Mouse (Mus musculus) limb, embryonic 10.5 days (tissue): Measurements from ENCODE around the gene Steap3. TPM values are rescaled to one million over a fixed set of nuclear protein-coding genes. Genes with fewer than 3 reads are reported as not detected.

Experiments used
- DNase-seq: peaks from one replicate; pipeline ENCODE4 v3.0.0-alpha.2; 2017; ENCODE audit warnings: low spot score
- H3K27ac ChIP-seq: fragments of 300-500 bp; sonication (generic); 2 replicates; pipeline ENCODE4 v1.5.1; 2016; ENCODE audit warnings: mild to moderate bottlenecking
- H3K27me3 ChIP-seq: fragments of 300-500 bp; sonication (generic); 2 replicates; pipeline ENCODE4 v1.6.1; 2016; ENCODE audit warnings: low read depth, mild to moderate bottlenecking; ENCODE audit not compliant: poor library complexity, severe bottlenecking
- H3K36me3 ChIP-seq: fragments of 300-500 bp; sonication (generic); 2 replicates; pipeline ENCODE4 v1.6.1; 2016; ENCODE audit warnings: mild to moderate bottlenecking, moderate library complexity
- H3K4me1 ChIP-seq: fragments of 300-500 bp; sonication (generic); 2 replicates; pipeline ENCODE4 v1.6.1; 2016
- H3K4me3 ChIP-seq: fragments of 300-500 bp; sonication (generic); 2 replicates; pipeline ENCODE4 v1.5.1; 2016; ENCODE audit warnings: mild to moderate bottlenecking, moderate library complexity
- H3K9me3 ChIP-seq: fragments of 300-500 bp; sonication (generic); replicated peaks from 2 replicates; pipeline ENCODE4 v1.6.1; 2016; ENCODE audit warnings: mild to moderate bottlenecking
- WGBS: fragments of 180-500 bp; shearing (Covaris S2); methylation state at CpG from one replicate; pipeline ENCODE4 v1.1.7; 2016; 5-methylcytosine and 5-hydroxymethylcytosine counted together
- polyA plus RNA-seq: library from polyadenylated mRNA; unstranded; fragments of >200 nt; fragmentation: Nextera tagmentation; extraction: Ambion mirVana; gene quantifications from 2 replicates; pipeline ENCODE4 v1.2.1, GENCODE M21; 2016

Steap3 gene
- polyA plus RNA-seq, 1 experiment from 2014 or later = 4.5 TPM

- WGBS = 42% methylated on average over 4 of the region's 4 CpGs
- H3K4me1 ChIP-seq = peaks cover 32% of the 10 kb centered on the region
- no peak overlapping the region for H3K27ac ChIP-seq
- DNase-seq = no peak
- no peaks in the 10 kb centered on the region for H3K36me3 ChIP-seq
- no peaks in the 10 kb centered on the region for H3K9me3 ChIP-seq
- peaks cover 15% of the 10 kb centered on the region for H3K27me3 ChIP-seq
- H3K4me3 ChIP-seq = no peak overlapping the region
Observed at GRCm38 (mm10) chr1:120266460-120266859, 6.0 kb downstream of the Steap3 start.

- Histone ChIP-seq H3K4me1 (peaks cover 32% of the 10 kb centered on the region), H3K9me3 (no peaks in the 10 kb centered on the region), H3K36me3 (no peaks in the 10 kb centered on the region), H3K27me3 (peaks cover 15% of the 10 kb centered on the region), H3K4me3 (peak overlapping the region; percentile 58), H3K27ac (peak overlapping the region; percentile 69)
- peak; percentile 78 for DNase-seq
- 2% methylated on average over 35 of the region's 40 CpGs for WGBS
Observed at GRCm38 (mm10) chr1:120264861-120265686, 7.4 kb downstream of the Steap3 start.

- no peak overlapping the region for H3K27ac ChIP-seq
- H3K27me3 ChIP-seq = peaks cover 15% of the 10 kb centered on the region
- H3K9me3 ChIP-seq = no peaks in the 10 kb centered on the region
- WGBS = 81% methylated on average over 4 of the region's 4 CpGs
- no peak for DNase-seq
- H3K36me3 ChIP-seq = no peaks in the 10 kb centered on the region
- peaks cover 45% of the 10 kb centered on the region for H3K4me1 ChIP-seq
- no peak overlapping the region for H3K4me3 ChIP-seq
Observed at GRCm38 (mm10) chr1:120263226-120263625, 9.3 kb downstream of the Steap3 start.

DNA sequence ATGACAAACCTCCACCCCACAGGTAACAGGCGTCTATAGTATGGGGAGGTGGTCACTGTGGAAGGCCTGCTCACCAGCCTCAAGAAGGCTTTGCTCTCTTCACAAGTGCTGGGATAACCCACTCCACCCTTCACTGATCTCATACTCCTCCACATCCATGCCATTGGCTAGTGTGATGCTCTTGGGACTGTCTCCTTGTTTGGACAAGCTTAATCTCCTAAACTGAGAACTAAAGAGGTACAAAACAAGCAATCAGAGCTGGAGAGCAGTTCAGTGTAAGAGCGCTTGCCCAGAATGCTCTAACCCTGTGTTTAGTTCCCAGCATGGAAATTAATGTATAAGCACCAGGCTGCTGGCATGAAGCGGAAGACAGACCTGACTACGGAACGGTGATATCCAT lies 11.3 kb downstream of the Steap3 start:
- Histone ChIP-seq H3K36me3 (no peaks in the 10 kb centered on the region), H3K27ac (no peak overlapping the region), H3K27me3 (peaks cover 15% of the 10 kb centered on the region), H3K4me3 (no peak overlapping the region), H3K4me1 (peaks cover 47% of the 10 kb centered on the region), H3K9me3 (no peaks in the 10 kb centered on the region)
- 86% methylated on average over 5 of the region's 5 CpGs for WGBS
- no peak for DNase-seq

DNA sequence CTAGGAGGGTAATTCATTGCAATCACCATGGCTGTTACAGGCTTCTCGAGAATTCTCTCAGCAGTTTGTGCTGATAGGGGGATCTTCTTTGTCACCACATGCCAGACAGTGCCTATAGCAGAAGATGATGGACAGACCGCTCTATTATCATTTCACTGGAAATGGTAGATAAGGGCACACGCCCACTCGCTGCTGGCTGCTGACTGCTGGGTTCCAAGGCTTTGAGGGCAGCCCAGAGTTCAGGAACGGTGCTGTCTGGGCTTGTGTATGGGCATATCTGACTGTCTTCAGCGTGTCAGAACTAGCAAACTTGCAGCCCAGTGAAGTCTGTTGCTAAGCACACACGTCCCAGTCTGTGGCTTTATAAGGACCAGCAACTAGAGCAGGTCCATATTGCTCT lies 13.3 kb downstream of the Steap3 start:
- no peak for DNase-seq
- no peaks in the 10 kb centered on the region for H3K9me3 ChIP-seq
- H3K27ac ChIP-seq = peak overlapping the region; percentile 23; the same call in 1 of the 2 replicates
- H3K36me3 ChIP-seq = no peaks in the 10 kb centered on the region
- no peak overlapping the region for H3K4me3 ChIP-seq
- peaks cover 10% of the 10 kb centered on the region for H3K27me3 ChIP-seq
- H3K4me1 ChIP-seq = peaks cover 30% of the 10 kb centered on the region
- 83% methylated on average over 7 of the region's 7 CpGs for WGBS

DNA sequence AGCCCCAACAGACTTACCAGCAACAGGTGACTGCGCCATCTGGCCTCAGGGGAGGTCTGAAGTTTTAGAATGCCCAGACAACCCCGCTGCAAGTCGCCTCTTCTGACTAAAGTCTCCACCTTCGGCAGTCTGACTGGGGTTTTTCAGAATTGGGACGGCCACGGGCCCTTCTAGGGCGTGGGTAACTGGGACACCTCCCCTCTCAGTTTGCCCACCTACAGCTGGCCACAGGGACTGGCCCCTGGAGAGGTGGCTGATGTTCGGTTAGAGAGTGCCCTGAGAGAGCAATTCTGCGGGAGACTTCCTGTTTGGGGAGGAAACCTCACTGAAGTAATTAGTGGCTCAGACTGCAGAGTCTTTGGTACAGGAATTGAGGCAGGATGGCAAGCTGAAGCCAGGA lies 13.8 kb downstream of the Steap3 start:
- no peak overlapping the region for H3K4me3 ChIP-seq
- 40% methylated on average over 9 of the region's 9 CpGs for WGBS
- no peak for DNase-seq
- H3K27me3 ChIP-seq = peaks cover 5% of the 10 kb centered on the region
- H3K4me1 ChIP-seq = peaks cover 25% of the 10 kb centered on the region
- no peaks in the 10 kb centered on the region for H3K36me3 ChIP-seq
- H3K27ac ChIP-seq = peak overlapping the region; percentile 74
- no peaks in the 10 kb centered on the region for H3K9me3 ChIP-seq

DNA sequence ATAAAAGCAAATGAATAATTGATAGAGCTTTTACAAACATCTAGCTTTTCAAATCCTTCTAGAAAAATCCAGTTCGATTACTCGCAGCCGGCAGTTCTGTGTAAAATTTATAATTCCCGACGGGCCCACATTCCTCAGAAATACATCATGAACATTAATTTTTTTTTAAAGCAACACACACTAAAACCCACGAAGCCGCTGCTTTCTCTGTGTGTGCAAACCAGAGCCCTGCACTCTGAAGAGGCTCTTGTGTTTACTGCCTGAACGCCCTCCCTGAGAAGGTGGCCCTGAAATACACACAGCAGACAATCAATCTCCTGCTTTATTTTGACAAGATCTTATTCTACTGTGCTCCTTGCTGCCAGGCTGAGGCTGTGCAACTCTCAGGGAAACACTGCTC lies 14.3 kb downstream of the Steap3 start:
- Histone ChIP-seq H3K27me3 (peaks cover under 1% of the 10 kb centered on the region; the same call in 1 of the 2 replicates), H3K4me1 (peaks cover 21% of the 10 kb centered on the region), H3K4me3 (no peak overlapping the region), H3K36me3 (no peaks in the 10 kb centered on the region), H3K9me3 (no peaks in the 10 kb centered on the region), H3K27ac (peak overlapping the region; percentile 74; the same call in 1 of the 2 replicates)
- 81% methylated on average over 8 of the region's 8 CpGs for WGBS
- no peak for DNase-seq

DNA sequence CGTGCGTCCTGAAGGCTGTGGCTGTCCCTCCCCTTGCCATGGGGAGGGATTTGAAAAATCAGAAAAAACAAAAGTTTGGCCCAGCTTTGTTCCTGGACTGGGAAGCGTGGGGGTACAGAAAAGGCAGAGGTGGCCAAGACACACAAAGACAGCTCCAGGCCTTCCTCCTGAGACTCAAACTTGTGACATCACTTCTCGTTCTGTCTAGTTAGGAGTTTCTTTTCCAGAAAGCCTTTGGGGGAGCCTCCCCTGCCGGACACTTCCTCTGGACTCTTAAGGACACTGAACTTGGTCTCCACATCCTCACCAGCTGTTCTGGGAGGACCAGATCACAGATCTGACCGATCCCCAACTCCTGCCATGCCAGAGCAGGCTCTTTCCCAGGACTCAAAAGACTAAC lies 18.8 kb downstream of the Steap3 start:
- Histone ChIP-seq H3K9me3 (no peaks in the 10 kb centered on the region), H3K4me1 (peaks cover 8% of the 10 kb centered on the region), H3K27ac (no peak overlapping the region), H3K27me3 (no peaks in the 10 kb centered on the region), H3K36me3 (no peaks in the 10 kb centered on the region), H3K4me3 (no peak overlapping the region)
- 87% methylated on average over 6 of the region's 6 CpGs for WGBS
- DNase-seq = no peak

DNA sequence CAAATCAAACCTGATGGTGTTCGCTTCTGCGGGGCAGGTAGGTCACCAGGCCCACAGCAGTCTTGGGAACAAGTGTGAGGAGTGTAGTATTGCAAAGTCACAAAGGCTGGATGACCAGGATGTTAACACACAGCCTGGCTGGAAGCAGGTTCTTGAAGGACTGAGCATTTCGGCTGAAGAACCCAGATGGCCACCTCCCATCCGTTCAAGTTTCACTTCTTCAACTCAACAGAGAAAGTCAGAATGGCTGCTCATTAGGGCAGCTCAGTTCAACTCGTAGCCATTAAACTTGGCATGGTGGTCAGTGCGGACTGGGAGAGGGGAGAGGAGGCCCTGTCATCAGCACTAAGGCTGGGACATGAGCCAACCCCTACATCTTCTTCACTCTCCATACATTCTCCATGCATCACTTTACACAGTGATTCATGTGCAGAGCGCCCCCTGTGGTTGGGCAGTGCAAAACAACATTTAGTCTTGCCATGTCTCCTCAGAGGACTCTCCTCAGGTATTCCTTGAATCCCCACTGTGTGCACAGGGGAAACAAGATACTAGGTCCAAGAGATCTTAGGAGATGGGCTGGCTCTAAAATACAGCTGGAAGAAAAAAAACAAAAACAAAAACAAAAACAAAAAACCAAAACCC lies 19.9 kb downstream of the Steap3 start:
- no peaks in the 10 kb centered on the region for H3K4me1 ChIP-seq
- 88% methylated on average over 7 of the region's 7 CpGs for WGBS
- H3K27ac ChIP-seq = no peak overlapping the region
- H3K27me3 ChIP-seq = no peaks in the 10 kb centered on the region
- no peaks in the 10 kb centered on the region for H3K9me3 ChIP-seq
- H3K4me3 ChIP-seq = no peak overlapping the region
- no peaks in the 10 kb centered on the region for H3K36me3 ChIP-seq
- no peak for DNase-seq

DNA sequence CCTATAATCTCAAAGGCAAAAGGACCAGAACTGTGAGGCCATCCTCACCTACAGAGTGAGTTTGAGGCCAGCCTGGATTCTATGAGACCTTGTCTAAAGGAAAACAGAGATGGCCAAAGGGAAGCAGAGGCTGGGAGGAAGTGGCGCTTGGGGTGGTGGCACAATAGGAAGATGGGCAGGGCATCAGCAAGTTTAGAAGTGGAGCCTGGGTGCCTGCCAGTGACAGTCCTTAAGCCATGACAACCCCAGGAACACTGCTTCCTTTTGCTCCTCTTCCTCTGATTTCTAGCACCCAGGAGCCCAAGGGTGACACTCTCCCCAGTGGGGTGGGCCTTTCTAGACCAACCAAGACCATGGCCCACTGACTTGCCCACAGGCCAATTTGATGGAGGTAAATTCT lies 21.3 kb downstream of the Steap3 start:
- H3K4me3 ChIP-seq = no peak overlapping the region
- no peaks in the 10 kb centered on the region for H3K36me3 ChIP-seq
- no peak overlapping the region for H3K27ac ChIP-seq
- H3K4me1 ChIP-seq = no peaks in the 10 kb centered on the region
- no peak for DNase-seq
- no peaks in the 10 kb centered on the region for H3K9me3 ChIP-seq
- no peaks in the 10 kb centered on the region for H3K27me3 ChIP-seq
- 88% methylated on average over 1 of the region's 1 CpGs for WGBS

GRCm38 (mm10) chr1:120250586-120250985 lies 21.9 kb downstream of the Steap3 start:
- WGBS = 81% methylated on average over 3 of the region's 3 CpGs
- Histone ChIP-seq H3K9me3 (no peaks in the 10 kb centered on the region), H3K27ac (no peak overlapping the region), H3K4me3 (no peak overlapping the region), H3K27me3 (no peaks in the 10 kb centered on the region), H3K36me3 (no peaks in the 10 kb centered on the region), H3K4me1 (no peaks in the 10 kb centered on the region)
- no peak for DNase-seq

- Histone ChIP-seq H3K4me3 (no peak overlapping the region), H3K9me3 (no peaks in the 10 kb centered on the region), H3K27ac (no peak overlapping the region), H3K4me1 (no peaks in the 10 kb centered on the region), H3K36me3 (no peaks in the 10 kb centered on the region), H3K27me3 (no peaks in the 10 kb centered on the region)
- WGBS = 93% methylated on average over 5 of the region's 5 CpGs
- DNase-seq = no peak
Observed at GRCm38 (mm10) chr1:120249842-120250241, 22.7 kb downstream of the Steap3 start.

GRCm38 (mm10) chr1:120248156-120248555 lies 24.3 kb downstream of the Steap3 start:
- Histone ChIP-seq H3K36me3 (no peaks in the 10 kb centered on the region), H3K27ac (no peak overlapping the region), H3K4me1 (no peaks in the 10 kb centered on the region), H3K4me3 (no peak overlapping the region), H3K9me3 (no peaks in the 10 kb centered on the region), H3K27me3 (no peaks in the 10 kb centered on the region)
- no peak for DNase-seq
- WGBS = 85% methylated on average over 5 of the region's 5 CpGs
